Mouse (Mus musculus) induced T-regulatory cell, adult 2 months (primary cell): ENCODE data around the gene Dusp1.

Experiments used
- DNase-seq: peaks from one replicate; pipeline ENCODE4 v3.0.0-alpha.2; 2012; ENCODE audit warnings: low read depth

Dusp1 gene

GRCm38 (mm10) chr17:26524316-26524715, 37.6 kb downstream of the Dusp1 start:
- DNase-seq: no peak

- DNase-seq: no peak
These were observed 39.2 kb downstream of the Dusp1 start for GRCm38 (mm10) chr17:26522711-26523110.

- DNase-seq: peak; percentile 50
These were observed 43.6 kb downstream of the Dusp1 start for GRCm38 (mm10) chr17:26518306-26518705.

- DNase-seq: peak; percentile 9
These were observed 46.3 kb downstream of the Dusp1 start for GRCm38 (mm10) chr17:26515675-26516074.

- DNase-seq: no peak
These were observed 47.3 kb downstream of the Dusp1 start for GRCm38 (mm10) chr17:26514581-26515030.

- no peak for DNase-seq
These were observed 48.3 kb downstream of the Dusp1 start for GRCm38 (mm10) chr17:26513459-26514290.

- no peak for DNase-seq
These were observed 49.0 kb downstream of the Dusp1 start for GRCm38 (mm10) chr17:26512961-26513360.

GRCm38 (mm10) chr17:26511816-26512774, 49.8 kb downstream of the Dusp1 start:
- peak; percentile 9 for DNase-seq

- DNase-seq: peak; percentile 26
These were observed 50.7 kb downstream of the Dusp1 start for GRCm38 (mm10) chr17:26511256-26511655.

- DNase-seq: peak; percentile 19
These were observed 51.5 kb downstream of the Dusp1 start for GRCm38 (mm10) chr17:26510146-26511045.

GRCm38 (mm10) chr17:26508961-26509771, 52.8 kb downstream of the Dusp1 start:
- peak; percentile 94 for DNase-seq

GRCm38 (mm10) chr17:26508345-26508960, 53.5 kb downstream of the Dusp1 start:
- DNase-seq: peak; percentile 98

- no peak for DNase-seq
These were observed 54.0 kb downstream of the Dusp1 start for GRCm38 (mm10) chr17:26507966-26508344.

- peak; percentile 87 for DNase-seq
These were observed 54.7 kb downstream of the Dusp1 start for GRCm38 (mm10) chr17:26506997-26507871.

GRCm38 (mm10) chr17:26506031-26506641, 55.8 kb downstream of the Dusp1 start:
- peak; percentile 68 for DNase-seq

GRCm38 (mm10) chr17:26505181-26505581, 56.7 kb downstream of the Dusp1 start:
- peak; percentile 57 for DNase-seq

- no peak for DNase-seq
These were observed 57.8 kb downstream of the Dusp1 start for GRCm38 (mm10) chr17:26503981-26504671.
